Mouse (Mus musculus) left cerebral cortex, postnatal 10 days (tissue): Measurements from ENCODE around the gene Uchl5. TPM values are rescaled to one million over a fixed set of nuclear protein-coding genes. Genes with fewer than 3 reads are reported as not detected.

Source experiments
- total RNA-seq, 2 experiments: library from RNA; stranded (reverse); gene quantifications; 2 replicates each; pipeline ENCODE4 v1.2.3; 2021

The Uchl5 gene
- total RNA-seq, 2 experiments from 2014 or later = 33.1 to 33.2 TPM

Other genes with a start within 250 kb of the Uchl5 start
- gene B3galt2, start 136.6 kb upstream of the Uchl5 start, total RNA-seq = 10 to 100 TPM; 27.1 to 27.3 TPM
- gene Cdc73, start 74.4 kb upstream of the Uchl5 start, total RNA-seq = 10 to 100 TPM; 46.5 to 49.3 TPM
- 100 to 1,000 TPM; 119 to 123 TPM for gene Glrx2, start 60.9 kb upstream of the Uchl5 start, total RNA-seq
- 10 to 100 TPM; 27.5 to 30.8 TPM for gene Trove2, start 204 bp upstream of the Uchl5 start, total RNA-seq
- gene Rgs2, start 226.9 kb downstream of the Uchl5 start, total RNA-seq = 10 to 100 TPM; 59.3 to 60.5 TPM